Mouse (Mus musculus): ENCODE results near the gene Sumo3.

Gene Sumo3

DNA sequence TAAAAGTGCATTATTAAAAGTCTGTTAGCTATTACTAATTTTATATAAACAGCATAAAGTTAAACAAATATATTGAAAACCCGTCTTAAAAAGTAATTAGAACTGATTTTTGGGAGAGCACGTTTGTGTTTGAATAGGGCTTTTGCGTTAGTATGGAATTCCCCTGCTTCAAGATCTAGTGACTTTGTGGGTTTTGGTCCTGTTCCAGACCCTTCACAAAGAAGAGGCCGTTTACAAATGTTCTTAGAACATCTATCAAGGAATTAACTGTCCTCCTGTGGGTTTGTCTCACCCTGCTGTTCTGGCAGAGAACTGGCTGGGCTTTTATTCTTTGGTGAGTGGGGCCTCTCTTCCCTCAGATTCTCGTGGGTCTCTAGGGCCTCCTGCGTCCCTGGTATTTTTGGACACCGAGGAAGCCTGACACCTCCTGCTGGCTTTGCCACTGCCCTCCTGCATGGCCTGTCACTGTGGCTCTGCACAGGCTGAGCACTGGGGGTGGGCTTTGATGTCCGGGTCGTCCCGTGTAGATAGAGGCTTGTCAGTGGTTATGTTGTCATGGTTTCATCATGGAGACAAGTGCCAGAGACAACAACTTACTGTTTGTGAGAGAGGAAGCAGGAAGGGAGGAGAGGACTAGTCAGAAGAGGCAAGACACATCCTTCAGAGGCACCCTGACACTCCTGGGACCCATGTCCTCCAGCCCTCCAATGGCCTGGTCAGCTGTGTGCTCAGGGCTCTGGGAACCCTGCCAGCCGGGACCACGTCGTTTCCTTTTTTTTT is 28.7 kb downstream of the Sumo3 start:
- H3K4me3 ChIP-seq (replicated peaks; ENCODE audit: low read length), result no peak overlapping the region
- no peaks in the 10 kb centered on the region for H3K9me3 ChIP-seq (ENCODE audit: low read length)
- peaks cover 12% of the 10 kb centered on the region for H3K4me1 ChIP-seq (replicated peaks; ENCODE audit: low read depth, low read length)
- no peak for TF ChIP-seq CTCF (conservative IDR thresholded peaks at IDR 0.05; ENCODE audit: low read length)
- TF ChIP-seq POU5F1 (IDR thresholded peaks at IDR 0.05; ENCODE audit: borderline replicate concordance, low read length), result no peak
- TF ChIP-seq NANOG (IDR thresholded peaks at IDR 0.05; ENCODE audit: borderline replicate concordance, low read length), result no peak
- no peaks in the 10 kb centered on the region for H3K27me3 ChIP-seq (ENCODE audit: insufficient read depth, low read length)
- H3K36me3 ChIP-seq (ENCODE audit: insufficient read depth, low read length), result peaks cover 95% of the 10 kb centered on the region

DNA sequence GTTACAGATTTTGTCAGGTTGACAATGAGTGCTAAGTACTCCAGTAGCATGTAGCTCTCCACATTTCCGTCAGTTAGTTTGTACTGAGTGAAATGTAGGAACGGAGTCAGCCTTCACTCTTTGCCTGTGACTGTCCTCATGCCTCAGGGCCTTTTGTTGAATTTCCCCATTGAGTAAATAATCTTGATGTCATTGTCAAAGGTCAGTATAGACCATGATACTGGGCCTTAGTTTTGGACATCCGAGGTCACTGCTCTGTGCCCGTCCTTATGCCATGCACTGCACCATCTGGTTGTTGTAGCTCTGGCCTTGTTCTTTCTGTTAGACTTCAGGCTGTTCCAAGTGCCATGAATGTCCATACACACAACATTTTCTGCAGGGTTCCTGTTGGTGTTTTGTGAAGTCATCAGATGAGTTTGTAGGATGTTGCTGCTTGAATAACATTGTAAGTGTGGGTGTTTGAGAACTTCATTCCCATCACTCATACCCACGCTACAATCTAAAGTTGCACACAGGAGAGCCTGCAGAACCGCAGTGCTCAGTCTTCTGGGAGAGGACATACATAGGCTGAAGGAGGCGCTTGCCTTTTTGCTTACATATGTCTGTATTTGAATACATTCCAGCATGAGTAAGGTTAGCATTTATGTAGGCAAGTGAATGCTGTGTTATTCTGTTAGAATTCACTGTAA is 30.5 kb downstream of the Sumo3 start:
- H3K4me3 ChIP-seq (replicated peaks; ENCODE audit: low read length), result no peak overlapping the region
- no peaks in the 10 kb centered on the region for H3K9me3 ChIP-seq (ENCODE audit: low read length)
- H3K27me3 ChIP-seq (ENCODE audit: insufficient read depth, low read length), result no peaks in the 10 kb centered on the region
- TF ChIP-seq NANOG (IDR thresholded peaks at IDR 0.05; ENCODE audit: borderline replicate concordance, low read length), result no peak
- TF ChIP-seq CTCF (conservative IDR thresholded peaks at IDR 0.05; ENCODE audit: low read length), result no peak
- TF ChIP-seq POU5F1 (IDR thresholded peaks at IDR 0.05; ENCODE audit: borderline replicate concordance, low read length), result no peak
- H3K36me3 ChIP-seq (ENCODE audit: insufficient read depth, low read length), result peaks cover 95% of the 10 kb centered on the region
- H3K4me1 ChIP-seq (replicated peaks; ENCODE audit: low read depth, low read length), result peaks cover 4% of the 10 kb centered on the region; the same call in 1 of the 2 replicates

DNA sequence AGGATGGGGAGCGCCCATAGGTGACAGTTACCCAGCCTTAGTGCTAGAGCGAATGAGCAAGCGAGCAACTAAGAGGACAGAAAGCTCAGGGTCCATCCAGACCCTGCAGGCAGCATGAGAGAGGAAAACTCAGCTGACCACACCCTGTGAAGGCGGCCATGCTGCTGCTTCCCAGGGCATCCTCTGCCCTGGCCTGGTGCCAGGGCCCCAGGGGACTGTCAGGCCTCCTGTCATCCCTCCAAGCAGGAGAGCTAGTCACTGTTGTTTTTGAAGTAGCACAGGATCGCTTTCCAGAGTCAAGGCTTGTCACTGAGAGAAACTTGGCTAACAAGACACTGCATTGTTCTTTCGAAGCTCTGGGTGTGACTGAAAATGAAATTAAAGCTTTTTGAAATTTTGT is 33.1 kb downstream of the Sumo3 start:
- TF ChIP-seq CTCF (conservative IDR thresholded peaks at IDR 0.05; ENCODE audit: low read length) (no peak), NANOG (IDR thresholded peaks at IDR 0.05; ENCODE audit: borderline replicate concordance, low read length) (no peak), POU5F1 (IDR thresholded peaks at IDR 0.05; ENCODE audit: borderline replicate concordance, low read length) (no peak)
- no peak overlapping the region for H3K4me3 ChIP-seq (replicated peaks; ENCODE audit: low read length)
- H3K9me3 ChIP-seq (ENCODE audit: low read length), result no peaks in the 10 kb centered on the region
- H3K36me3 ChIP-seq (ENCODE audit: insufficient read depth, low read length), result peaks cover 98% of the 10 kb centered on the region
- H3K4me1 ChIP-seq (replicated peaks; ENCODE audit: low read depth, low read length), result peaks cover 7% of the 10 kb centered on the region
- H3K27me3 ChIP-seq (ENCODE audit: insufficient read depth, low read length), result no peaks in the 10 kb centered on the region

DNA sequence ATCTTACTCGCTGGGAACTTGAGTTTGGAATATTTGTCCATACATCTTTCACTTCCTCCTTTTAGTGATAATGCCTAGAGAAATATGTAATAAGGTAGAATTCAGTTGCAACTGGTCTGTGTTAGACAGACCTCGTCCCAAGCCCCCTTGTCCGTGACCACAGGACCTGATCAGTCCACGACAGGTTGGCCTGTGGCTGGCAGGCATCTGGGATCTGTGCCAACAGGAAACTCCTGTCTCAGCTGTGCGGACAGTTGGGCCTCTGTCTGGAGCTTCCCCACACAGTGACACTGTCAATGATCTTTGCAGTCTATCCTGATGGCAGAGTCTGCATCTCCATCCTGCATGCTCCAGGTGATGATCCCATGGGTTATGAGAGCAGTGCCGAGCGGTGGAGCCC is 37.3 kb downstream of the Sumo3 start:
- H3K9me3 ChIP-seq (ENCODE audit: low read length), result no peaks in the 10 kb centered on the region
- peaks cover 24% of the 10 kb centered on the region for H3K4me1 ChIP-seq (replicated peaks; ENCODE audit: low read depth, low read length)
- H3K4me3 ChIP-seq (replicated peaks; ENCODE audit: low read length), result no peak overlapping the region
- peaks cover 88% of the 10 kb centered on the region for H3K36me3 ChIP-seq (ENCODE audit: insufficient read depth, low read length)
- no peaks in the 10 kb centered on the region for H3K27me3 ChIP-seq (ENCODE audit: insufficient read depth, low read length)
- no peak for TF ChIP-seq CTCF (conservative IDR thresholded peaks at IDR 0.05; ENCODE audit: low read length)

DNA sequence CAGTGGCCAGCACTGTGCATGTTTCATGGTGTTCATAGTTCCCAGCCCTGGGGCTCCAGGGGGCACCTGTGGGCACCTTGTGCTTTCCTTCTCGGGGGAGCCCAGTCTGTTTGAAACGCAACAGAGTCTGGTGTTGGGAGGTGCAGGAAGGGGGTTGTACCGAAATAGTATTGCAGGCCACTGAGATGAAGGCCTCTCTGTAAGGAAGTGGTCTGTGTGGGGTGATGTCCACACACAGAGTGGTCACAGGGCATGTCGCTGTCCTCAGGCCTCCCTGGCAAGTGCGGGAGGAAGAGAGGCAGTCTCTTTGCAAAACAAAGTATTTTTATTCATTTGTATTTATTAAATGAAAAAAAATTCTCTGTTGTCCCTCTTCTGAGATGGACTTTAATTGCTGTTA is 39.7 kb downstream of the Sumo3 start:
- H3K9me3 ChIP-seq (ENCODE audit: low read length), result no peaks in the 10 kb centered on the region
- peaks cover 44% of the 10 kb centered on the region for H3K4me1 ChIP-seq (replicated peaks; ENCODE audit: low read depth, low read length)
- H3K36me3 ChIP-seq (ENCODE audit: insufficient read depth, low read length), result peaks cover 65% of the 10 kb centered on the region
- no peak overlapping the region for H3K4me3 ChIP-seq (replicated peaks; ENCODE audit: low read length)
- no peak for TF ChIP-seq NANOG (IDR thresholded peaks at IDR 0.05; ENCODE audit: borderline replicate concordance, low read length)
- TF ChIP-seq CTCF (conservative IDR thresholded peaks at IDR 0.05; ENCODE audit: low read length), result no peak
- TF ChIP-seq POU5F1 (IDR thresholded peaks at IDR 0.05; ENCODE audit: borderline replicate concordance, low read length), result no peak
- peaks cover 17% of the 10 kb centered on the region for H3K27me3 ChIP-seq (ENCODE audit: insufficient read depth, low read length)

DNA sequence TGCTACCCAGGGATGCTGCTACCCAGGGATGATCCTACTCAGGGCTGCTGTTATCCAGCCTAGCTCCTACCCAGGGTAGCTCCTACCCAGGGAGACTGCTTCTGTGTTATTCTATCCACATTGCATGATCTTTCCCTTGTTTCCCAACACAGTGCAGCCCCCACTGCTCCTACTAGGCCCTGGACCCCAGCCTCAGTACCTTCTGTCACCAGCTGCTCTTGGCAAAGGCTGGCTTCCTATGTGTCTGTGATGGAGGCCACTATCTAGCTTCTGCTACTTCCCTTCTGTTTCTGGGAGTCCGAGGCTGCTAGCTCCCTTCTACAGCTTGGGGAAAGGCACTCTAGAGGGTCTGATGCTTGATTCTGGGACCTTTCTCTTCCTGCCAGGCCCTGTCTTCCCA is 41.6 kb downstream of the Sumo3 start:
- H3K27me3 ChIP-seq (ENCODE audit: insufficient read depth, low read length), result peaks cover 17% of the 10 kb centered on the region
- H3K4me1 ChIP-seq (replicated peaks; ENCODE audit: low read depth, low read length), result peaks cover 56% of the 10 kb centered on the region
- peaks cover 46% of the 10 kb centered on the region for H3K36me3 ChIP-seq (ENCODE audit: insufficient read depth, low read length)
- TF ChIP-seq CTCF (conservative IDR thresholded peaks at IDR 0.05; ENCODE audit: low read length) (no peak), NANOG (IDR thresholded peaks at IDR 0.05; ENCODE audit: borderline replicate concordance, low read length) (no peak), POU5F1 (IDR thresholded peaks at IDR 0.05; ENCODE audit: borderline replicate concordance, low read length) (no peak)
- no peak overlapping the region for H3K4me3 ChIP-seq (replicated peaks; ENCODE audit: low read length)
- no peaks in the 10 kb centered on the region for H3K9me3 ChIP-seq (ENCODE audit: low read length)

DNA sequence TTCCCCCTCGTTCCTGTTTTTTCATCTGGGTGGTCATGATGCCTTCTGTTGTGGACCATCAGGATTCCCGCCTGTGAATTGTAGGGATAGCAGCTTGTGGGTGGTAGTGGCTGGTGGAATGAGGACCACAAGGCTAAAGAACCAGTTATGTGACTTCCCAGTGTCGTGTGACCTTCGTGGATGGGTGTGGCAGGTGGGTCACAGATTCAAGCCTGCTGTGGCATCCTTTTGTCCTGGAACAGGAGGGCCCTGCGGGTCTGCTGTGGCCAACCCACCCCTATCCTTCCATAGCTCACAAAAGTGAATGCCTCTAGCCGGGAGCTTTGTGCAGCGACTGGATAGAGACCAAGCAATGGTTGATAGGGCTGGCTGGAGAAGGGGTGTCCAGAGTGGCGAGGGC is 42.0 kb downstream of the Sumo3 start:
- TF ChIP-seq POU5F1 (IDR thresholded peaks at IDR 0.05; ENCODE audit: borderline replicate concordance, low read length), result no peak
- H3K4me3 ChIP-seq (replicated peaks; ENCODE audit: low read length), result no peak overlapping the region
- H3K36me3 ChIP-seq (ENCODE audit: insufficient read depth, low read length), result peaks cover 42% of the 10 kb centered on the region
- peaks cover 17% of the 10 kb centered on the region for H3K27me3 ChIP-seq (ENCODE audit: insufficient read depth, low read length)
- H3K9me3 ChIP-seq (ENCODE audit: low read length), result no peaks in the 10 kb centered on the region
- H3K4me1 ChIP-seq (replicated peaks; ENCODE audit: low read depth, low read length), result peaks cover 56% of the 10 kb centered on the region

DNA sequence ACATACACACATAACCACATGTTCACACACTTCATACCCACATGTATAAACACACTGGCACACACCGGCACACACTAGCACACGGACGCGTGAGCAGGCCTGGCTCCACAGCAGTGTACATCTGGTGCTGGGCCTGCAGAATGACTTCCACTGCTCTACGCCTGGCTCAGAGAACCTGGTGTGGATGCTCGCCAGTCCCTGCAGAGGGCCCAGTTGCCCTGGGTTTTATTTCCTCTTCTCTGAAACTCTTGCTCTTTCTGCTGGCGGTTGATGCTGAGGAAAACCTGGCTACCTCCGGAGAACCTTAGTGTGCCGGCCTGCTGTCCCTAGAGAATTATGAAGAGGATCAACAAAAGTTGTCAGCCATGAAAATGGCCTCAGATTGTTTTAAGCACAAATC is 46.1 kb downstream of the Sumo3 start:
- peaks cover under 1% of the 10 kb centered on the region; the same call in 1 of the 2 replicates for H3K36me3 ChIP-seq (ENCODE audit: insufficient read depth, low read length)

More for the DNA sequence above, 46.1 kb downstream of the Sumo3 start:
- TF ChIP-seq POU5F1 (IDR thresholded peaks at IDR 0.05; ENCODE audit: borderline replicate concordance, low read length) (no peak), CTCF (conservative IDR thresholded peaks at IDR 0.05; ENCODE audit: low read length) (no peak), NANOG (IDR thresholded peaks at IDR 0.05; ENCODE audit: borderline replicate concordance, low read length) (no peak)
- Histone ChIP-seq H3K9me3 (ENCODE audit: low read length) (no peaks in the 10 kb centered on the region), H3K4me1 (replicated peaks; ENCODE audit: low read depth, low read length) (peaks cover 46% of the 10 kb centered on the region), H3K27me3 (ENCODE audit: insufficient read depth, low read length) (peaks cover 22% of the 10 kb centered on the region), H3K4me3 (replicated peaks; ENCODE audit: low read length) (no peak overlapping the region)
